In genomic region chr2:77495344-77495743, GRCm38 (mm10) we compare ENCODE assay signal across 18 mouse cellular contexts.
"Had no signal": no experiment of that assay in that cellular context is flagged by ENCODE, and none has a peak within 500 bp of the region (broad histone marks: within the 10 kb centered on the region; RNA-seq: fewer than 3 reads in every experiment).

No protein-coding gene starts in this region.

- H3K4me1 ChIP-seq: intestine, embryonic 15.5 days; limb, embryonic 12.5 days; limb, embryonic 15.5 days; midbrain, embryonic 15.5 days; neural tube, embryonic 13.5 days; stomach, embryonic 15.5 days had no signal

- H3K27me3 ChIP-seq: intestine, embryonic 15.5 days; limb, embryonic 12.5 days; limb, embryonic 15.5 days; liver, embryonic 13.5 days; midbrain, embryonic 15.5 days; neural tube, embryonic 13.5 days; stomach, embryonic 15.5 days had no signal

- H3K4me3 ChIP-seq: intestine, embryonic 15.5 days; limb, embryonic 12.5 days; limb, embryonic 15.5 days; liver, embryonic 13.5 days; midbrain, embryonic 15.5 days; myocyte; neural tube, embryonic 13.5 days; stomach, embryonic 15.5 days had no signal

- ATAC-seq: hindbrain, embryonic 16.5 days; intestine, embryonic 15.5 days; midbrain, embryonic 15.5 days had no signal

- H3K9me3 ChIP-seq: intestine, embryonic 15.5 days; limb, embryonic 15.5 days; liver, embryonic 13.5 days; midbrain, embryonic 15.5 days; neural tube, embryonic 13.5 days; stomach, embryonic 15.5 days had no signal

- H3K36me3 ChIP-seq: intestine, embryonic 15.5 days; limb, embryonic 12.5 days; limb, embryonic 15.5 days; midbrain, embryonic 15.5 days; neural tube, embryonic 13.5 days; stomach, embryonic 15.5 days had no signal

- H3K27ac ChIP-seq: intestine, embryonic 15.5 days; limb, embryonic 12.5 days; limb, embryonic 15.5 days; liver, embryonic 13.5 days; midbrain, embryonic 15.5 days; neural tube, embryonic 13.5 days; stomach, embryonic 15.5 days had no signal

- DNase-seq: layer of hippocampus, adult 9-11 months; liver, embryonic 13.5 days; lung, adult 2 months; lung, postnatal 14 days; lung, postnatal 4 days; retina, postnatal 1 day; right cerebral cortex, postnatal 25 days; spleen, adult 18-20 months; thymus, postnatal 25 days had no signal

- H3K4me2 ChIP-seq: intestine, embryonic 15.5 days; limb, embryonic 12.5 days; limb, embryonic 15.5 days; liver, embryonic 13.5 days; midbrain, embryonic 11.5 days; midbrain, embryonic 15.5 days; neural tube, embryonic 13.5 days; stomach, embryonic 15.5 days had no signal

- H3K9ac ChIP-seq: intestine, embryonic 15.5 days; limb, embryonic 12.5 days; limb, embryonic 15.5 days; liver, embryonic 13.5 days; midbrain, embryonic 15.5 days; neural tube, embryonic 13.5 days; stomach, embryonic 15.5 days had no signal
